Mouse (Mus musculus) gastrocnemius, adult 18-20 months (tissue): Measurements from ENCODE around the gene Cdkl5. TPM values are rescaled to one million over a fixed set of nuclear protein-coding genes. Genes with fewer than 3 reads are reported as not detected.

ENCODE experiments used
- DNase-seq: peaks from one replicate; pipeline ENCODE4 v3.0.0; 2021; ENCODE audit warnings: low spot score
- long read RNA-seq, 2 experiments: library from polyadenylated mRNA; stranded (forward); transcript quantifications; one replicate each; pipeline ENCODE4 v2.0.0; 2021
- total RNA-seq, 2 experiments: library from RNA; stranded (reverse); gene quantifications; 2 replicates each; pipeline ENCODE4 v1.2.3; 2021

Cdkl5 gene
- 1 to 10 TPM in 1 of 2 experiments, under 1 TPM in 1; 0.98 to 1.2 TPM for total RNA-seq
- long read RNA-seq, experiment 1: 0 reads
- long read RNA-seq, experiment 2: 0 reads

DNA sequence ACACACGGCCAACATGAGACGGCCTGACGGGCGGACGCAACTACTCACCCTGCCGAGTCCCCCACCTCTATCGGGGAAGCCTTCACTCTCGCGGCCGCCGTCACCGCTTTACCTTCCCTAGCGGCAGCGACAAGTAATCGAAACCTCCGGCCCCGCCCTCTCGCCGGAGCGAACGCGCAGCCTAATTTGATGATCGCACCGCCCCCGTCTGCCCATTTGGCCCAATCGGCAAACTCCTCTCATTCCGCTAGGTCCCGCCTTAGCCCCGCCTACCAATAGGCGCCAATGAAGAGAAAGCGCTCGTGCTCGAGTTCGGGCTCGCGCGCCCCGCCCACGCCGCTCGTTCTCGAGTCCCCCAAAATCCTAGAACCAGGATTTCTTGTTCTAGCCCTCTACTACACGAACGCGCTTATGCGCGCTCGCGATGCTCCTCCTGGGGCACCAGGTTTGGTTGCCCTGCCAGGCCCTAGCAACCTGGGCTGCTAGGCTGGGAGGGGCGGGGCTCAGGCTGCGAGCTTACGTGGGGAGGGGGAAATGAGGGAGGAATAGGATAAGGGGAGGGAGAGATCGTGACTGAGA is at the start of gene Cdkl5:
Cdkl5 (minus strand) TSS at position 162 of the 579 bp plus-strand sequence.
- peak; percentile 94 for DNase-seq

- peak; percentile 27 for DNase-seq
Measured at GRCm38 (mm10) chrX:161033235-161033803, 38.8 kb upstream of the Cdkl5 start.

GRCm38 (mm10) chrX:161032423-161032822 is 37.9 kb upstream of the Cdkl5 start:
- no peak for DNase-seq

DNA sequence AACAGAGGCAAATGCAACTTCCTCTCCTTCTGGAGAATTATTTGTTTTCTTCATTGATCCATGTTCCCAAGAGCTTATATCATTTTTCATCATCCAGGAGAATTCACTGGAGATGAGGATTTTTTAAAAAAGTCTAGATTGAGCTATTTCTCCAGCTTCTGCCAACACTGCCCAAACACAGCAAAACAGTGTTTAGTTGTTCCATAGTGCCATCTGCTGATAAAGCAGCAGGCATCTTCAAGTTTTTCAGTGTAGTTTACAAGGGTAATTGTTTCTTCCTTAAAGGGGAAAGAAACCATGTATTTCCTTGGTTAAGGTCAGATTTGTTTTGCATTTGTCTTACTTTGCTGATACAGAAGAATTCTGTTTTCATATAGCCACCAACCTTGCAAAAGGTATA is 35.7 kb upstream of the Cdkl5 start:
- no peak for DNase-seq

DNA sequence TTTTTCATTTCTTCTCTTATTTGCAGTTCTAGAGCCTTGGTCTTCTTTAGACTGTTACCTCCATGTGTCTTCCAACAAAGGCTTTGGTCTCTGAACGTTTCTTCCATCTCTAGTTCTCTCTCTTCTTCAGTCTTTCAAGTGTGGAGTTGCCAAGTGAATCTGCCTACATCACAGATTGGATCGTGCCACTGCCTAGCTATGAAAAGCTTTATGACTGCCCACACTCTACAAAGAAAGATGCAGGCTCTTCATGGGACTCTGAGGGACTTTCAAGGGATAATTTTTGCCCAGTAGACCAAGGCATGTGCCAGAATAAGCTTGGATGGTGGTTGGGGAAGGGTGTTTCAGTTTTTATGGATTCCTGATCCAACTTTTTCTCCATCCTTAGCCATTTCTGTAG is 30.0 kb upstream of the Cdkl5 start:
- no peak for DNase-seq

GRCm38 (mm10) chrX:161021548-161021947 is 27.0 kb upstream of the Cdkl5 start:
- DNase-seq: no peak

DNA sequence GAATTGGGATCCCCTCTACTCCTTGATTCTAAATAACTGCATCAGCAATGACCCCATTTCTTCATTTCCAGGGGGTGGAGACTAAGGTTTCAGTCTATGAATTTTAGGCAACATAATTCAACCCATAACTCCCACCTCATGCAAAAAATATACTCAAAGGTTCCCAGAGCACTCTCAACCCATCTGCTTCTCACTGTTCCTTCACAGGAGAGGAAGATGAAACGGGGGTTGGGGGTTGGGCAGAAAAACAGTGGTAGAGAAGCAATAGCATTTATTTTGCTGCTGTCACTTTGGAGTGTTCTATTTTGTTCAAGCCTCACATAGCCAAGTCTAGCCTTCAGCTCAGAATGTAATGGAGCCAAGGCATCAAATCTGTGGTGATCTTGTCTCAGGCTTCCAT is 23.7 kb upstream of the Cdkl5 start:
- DNase-seq: no peak

- no peak for DNase-seq
Measured at GRCm38 (mm10) chrX:161006272-161006671, 11.8 kb upstream of the Cdkl5 start.

GRCm38 (mm10) chrX:160996051-160996450 is 1.5 kb upstream of the Cdkl5 start:
- DNase-seq: no peak

DNA sequence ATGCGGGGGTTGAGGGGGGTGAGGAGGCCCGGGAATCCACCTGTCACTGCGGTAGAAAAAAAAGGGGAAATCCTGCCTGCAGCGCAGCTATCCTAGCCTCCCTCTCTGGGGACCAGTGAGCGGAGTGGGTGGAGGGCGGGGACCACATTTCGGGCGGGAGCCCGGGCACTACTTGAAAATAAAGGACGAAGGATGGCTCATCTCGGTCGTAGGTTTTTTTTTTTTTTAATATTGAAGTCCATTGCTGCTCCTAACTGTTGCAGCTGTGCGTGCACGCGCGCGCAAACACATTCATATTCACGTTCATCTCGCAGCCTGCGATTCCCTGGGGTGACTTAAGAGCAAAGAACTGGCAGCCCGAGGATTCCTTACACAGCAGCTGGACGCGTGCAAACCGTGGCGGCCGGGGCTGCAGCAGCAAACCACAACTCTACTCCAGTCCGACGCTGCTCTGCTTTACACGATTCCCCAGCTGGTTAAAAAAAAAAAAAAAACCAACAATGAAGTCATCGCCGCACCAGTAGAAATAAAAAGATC is 695 bp upstream of the Cdkl5 start:
- peak; percentile 3 for DNase-seq

DNA sequence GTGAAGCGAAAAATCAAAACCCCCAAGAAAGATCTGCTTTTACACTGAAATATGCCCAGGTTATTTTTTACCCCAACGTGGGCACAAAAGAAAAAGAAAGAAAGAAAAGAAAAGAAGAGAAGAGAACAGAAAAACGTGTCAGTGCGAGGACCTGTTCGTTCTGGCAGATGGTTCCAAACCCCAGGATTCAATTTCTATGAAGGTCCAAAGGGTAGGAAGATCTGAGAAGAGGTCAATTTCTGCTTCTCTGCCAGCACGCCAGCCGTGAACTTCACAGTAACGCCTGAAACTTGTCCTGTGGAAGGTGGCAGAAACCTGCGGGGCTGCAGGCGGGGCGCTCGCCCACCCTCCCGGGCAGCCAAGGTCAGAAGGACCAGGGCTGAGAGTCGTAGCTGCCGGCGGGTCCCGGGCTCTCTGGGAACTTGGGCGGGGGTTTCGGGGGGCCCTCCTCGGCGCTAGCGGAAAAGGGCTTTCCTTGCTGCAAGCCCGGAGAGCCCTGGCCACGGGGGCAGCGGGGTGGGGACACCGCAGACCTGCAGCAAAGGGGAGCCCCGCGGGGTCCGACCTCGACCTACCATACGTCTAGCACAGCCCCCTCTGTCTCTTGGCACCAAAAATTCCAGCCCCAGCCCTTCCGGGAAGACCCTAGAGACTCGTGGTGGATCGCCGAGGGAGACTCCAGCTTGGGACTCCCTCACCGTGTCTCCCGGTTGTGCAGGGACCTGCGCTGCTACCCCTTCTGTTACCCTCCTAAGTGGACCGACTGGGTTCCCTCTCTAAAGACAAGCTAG is 560 bp downstream of the Cdkl5 start:
- no peak for DNase-seq

- no peak for DNase-seq
Measured at GRCm38 (mm10) chrX:160992703-160993102, 1.8 kb downstream of the Cdkl5 start.

- no peak for DNase-seq
Measured at GRCm38 (mm10) chrX:160990276-160990675, 4.2 kb downstream of the Cdkl5 start.

DNA sequence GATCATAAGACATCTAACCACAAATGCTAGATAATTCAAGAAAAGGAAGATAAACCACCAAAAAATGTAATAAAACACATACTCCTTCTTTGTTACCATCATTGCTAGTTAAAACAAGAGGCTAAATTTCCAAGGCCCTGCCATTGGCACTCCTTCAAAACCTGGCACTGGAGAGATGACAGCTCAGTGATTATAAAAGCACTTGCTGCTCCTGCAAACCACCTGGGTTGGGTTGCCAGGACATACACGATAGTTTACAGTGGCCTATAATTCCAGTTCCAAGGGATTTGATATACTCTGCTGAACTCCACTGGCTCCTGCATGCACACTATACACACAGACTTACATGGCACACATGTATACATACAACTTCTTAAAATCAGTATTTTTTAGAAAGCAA is 16.6 kb downstream of the Cdkl5 start:
- no peak for DNase-seq

DNA sequence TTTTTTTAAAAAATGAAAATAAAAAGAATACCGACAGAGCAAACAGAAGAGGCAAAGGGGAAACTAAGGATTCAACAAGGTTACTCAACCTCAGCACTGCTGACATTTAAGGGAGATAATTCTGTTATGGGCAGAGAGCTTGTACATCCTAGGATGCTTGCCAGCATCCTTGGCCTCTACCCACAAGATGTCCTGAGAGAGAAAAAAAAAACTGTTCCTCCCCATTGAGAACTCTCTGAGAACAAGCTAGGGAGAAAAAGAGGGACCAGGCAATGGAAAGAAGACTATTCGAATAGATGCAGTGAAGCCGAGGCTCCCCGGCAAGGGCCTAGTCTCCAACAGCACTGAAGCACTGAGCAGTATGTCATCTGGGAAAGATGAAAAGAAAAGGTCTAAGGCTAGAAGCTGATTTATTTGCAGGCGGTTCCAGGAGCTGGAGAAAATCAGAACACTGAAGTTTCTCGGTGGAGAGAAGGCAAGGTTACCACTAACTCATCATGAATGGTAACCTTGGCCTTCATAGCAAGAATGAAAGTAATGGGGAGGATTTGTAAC is 22.4 kb downstream of the Cdkl5 start:
- DNase-seq: no peak

GRCm38 (mm10) chrX:160958593-160959131 is 35.8 kb downstream of the Cdkl5 start:
- no peak for DNase-seq

- no peak for DNase-seq
Measured at GRCm38 (mm10) chrX:160949583-160949982, 44.9 kb downstream of the Cdkl5 start.

DNA sequence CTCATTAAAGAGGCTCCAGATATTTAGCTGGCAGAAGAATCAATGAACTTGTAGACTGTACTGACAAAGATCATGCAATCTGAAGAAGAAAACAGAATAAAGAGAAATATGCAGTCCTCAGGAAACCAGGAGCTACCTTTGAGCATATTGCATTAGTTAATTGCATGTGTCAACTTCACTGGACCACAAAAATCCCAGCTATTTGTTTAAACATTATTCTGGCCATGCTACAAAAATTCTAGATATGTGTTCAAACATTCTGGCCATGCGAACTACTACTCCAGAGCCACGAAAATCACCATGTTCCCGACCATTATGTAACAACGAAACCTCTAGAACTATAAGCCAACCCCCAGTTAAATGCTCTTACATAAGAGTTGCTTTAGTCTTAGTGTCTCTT is 49.8 kb downstream of the Cdkl5 start:
- no peak for DNase-seq

DNA sequence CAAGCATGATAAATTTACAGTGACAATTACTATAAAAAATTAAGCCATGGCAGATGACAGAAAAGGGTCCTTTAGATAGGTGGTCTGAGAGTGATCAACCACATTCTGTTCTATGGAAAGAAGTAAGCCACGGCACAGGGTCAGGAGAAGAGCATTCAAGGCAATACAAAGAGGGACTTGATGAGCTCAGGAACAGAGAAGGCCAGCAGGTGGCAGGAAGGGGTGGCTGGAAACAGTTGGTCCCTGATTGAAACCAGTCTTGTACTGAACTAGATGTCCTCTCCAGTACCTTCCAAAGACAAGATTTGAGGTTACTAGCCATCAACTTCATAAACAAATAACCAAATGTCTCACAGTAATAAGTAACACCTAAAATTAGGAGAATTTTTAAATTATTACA is 59.0 kb downstream of the Cdkl5 start:
- DNase-seq: peak; percentile 1

DNA sequence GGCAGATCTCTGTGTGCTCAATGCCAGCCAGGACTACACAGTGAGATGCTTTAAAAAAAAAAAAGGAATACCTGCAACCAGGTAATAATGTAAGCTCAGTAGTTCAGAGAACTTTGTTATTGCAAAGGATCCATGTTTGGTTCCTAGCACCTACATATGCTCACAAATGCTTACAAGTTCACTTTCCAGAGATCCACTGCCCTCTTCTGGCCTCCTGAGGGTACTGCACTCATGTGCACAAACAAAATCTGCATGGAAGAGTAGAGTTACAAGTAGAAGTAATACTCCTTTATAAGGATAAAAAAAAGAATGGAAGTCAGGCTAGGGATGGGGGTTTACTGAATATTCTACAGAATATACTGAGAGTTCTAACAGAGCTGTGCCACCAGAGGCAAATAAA is 63.8 kb downstream of the Cdkl5 start:
- DNase-seq: no peak

GRCm38 (mm10) chrX:160928870-160929269 is 65.6 kb downstream of the Cdkl5 start:
- no peak for DNase-seq
